Mouse (Mus musculus) adrenal gland, adult (tissue): ENCODE measurements around the gene Ndufs7.
"Not testable (repeated sequence)": the region's sequence is repeated elsewhere in the genome, so short reads cannot be mapped to it uniquely, and the experiment has no call there.

ENCODE experiments used
- DNase-seq, 2 experiments: peaks; one replicate each; pipeline ENCODE4 v3.0.0; 2022 to 2023; ENCODE audit warnings: low spot score in 1 of 2; ENCODE audit not compliant: inconsistent age in 2 of 2

The Ndufs7 gene

DNA sequence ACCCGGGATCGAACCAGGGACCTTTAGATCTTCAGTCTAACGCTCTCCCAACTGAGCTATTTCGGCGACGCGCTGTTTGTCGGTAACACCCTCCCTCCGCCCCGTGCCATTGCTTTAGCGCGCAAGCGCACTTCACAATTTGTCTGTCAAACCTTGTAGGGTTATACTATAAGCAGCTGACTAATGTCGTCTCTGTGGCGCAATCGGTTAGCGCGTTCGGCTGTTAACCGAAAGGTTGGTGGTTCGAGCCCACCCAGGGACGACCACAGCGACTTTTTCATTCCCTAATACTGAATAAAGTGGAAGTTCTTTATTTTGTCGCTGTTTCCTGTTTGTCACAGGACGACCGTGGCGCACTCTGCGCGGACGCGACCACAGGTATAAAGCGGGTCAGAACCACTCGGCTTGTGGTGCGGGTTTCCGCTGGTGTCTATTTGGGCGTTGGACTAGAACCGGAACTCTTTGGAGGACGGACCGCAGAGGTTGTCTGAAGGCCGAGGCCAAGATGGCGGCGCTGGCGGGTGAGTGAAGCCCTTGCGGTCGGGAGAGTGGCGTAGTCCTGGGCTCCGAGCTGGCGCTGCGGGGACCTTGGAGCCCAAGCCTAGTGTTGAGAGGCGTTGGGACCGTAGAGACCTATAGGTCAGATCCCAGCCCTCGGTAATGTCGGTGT lies at the start of gene Ndufs7:
Gene Ndufs7, plus strand, starts transcription at position 151 of the 670 bp plus-strand sequence.
- peak; percentile 96 to 100 for DNase-seq

DNA sequence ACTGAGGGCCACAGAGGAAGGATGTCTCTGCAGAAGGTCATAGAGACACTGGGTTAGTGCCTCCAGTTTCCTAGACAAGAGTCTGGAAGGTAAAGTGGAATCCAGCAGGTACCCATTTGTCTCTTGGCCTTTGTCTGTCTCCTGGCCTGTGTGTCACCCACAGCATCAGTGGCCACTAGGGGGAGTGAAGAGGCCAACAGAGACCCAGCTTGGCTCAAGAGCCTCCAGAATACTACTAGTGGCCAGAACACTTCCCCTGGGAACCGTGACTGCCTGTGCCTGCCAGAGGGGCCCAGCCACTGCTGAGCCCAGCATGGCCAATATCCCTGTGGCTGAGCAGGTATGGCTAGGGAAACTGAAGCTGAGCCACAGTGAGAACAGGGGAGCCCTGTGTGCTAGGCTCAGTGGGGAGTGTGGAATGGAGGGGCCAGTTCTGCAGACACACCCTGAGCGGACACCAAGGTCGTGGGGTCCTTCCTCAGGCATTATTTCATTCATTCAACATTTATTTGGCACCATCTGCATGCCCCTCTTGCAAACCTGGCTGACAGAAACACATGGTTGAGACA lies 49.4 kb upstream of the Ndufs7 start:
- peak; percentile 79 to 94 for DNase-seq

DNA sequence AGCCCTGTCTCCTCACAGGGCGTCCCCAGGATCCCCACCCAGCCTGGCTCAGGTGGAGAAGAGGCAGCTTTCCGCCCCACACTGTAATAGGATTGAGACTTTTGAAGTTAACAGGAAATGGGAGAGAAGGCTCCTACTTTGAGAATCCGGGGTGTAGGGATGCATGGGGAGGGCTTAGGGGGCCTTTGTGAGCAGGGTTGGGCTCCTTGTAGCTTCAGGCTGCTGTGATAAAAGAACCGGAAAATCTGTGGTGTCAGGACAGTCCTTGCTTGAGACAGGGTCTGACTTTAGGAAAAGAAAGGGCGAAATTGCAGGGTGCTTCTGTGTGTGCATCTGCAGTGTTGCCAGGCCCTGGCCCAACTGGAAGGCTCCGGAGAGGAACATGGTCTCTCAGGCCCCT lies 48.4 kb upstream of the Ndufs7 start:
- no peak for DNase-seq

DNA sequence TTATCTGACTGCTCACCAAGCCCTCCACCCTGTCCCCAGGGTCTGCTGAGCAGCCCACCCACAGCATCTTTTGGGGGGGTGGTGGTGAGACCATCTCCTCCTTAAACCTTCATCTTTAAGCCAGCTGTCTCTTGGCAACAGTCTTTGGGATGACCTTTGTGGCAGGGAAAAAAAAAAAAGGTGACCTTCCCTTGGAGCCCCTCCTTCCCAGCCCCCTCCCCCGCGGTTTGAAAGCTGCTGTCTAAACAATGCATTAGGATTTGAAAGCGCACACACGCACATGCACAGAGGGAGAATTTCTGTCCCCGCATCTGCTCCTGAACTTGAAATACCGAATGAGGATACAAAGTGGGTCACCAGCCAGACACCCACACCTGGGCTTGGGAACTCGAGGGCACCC lies 44.9 kb upstream of the Ndufs7 start:
- DNase-seq, result no peak

DNA sequence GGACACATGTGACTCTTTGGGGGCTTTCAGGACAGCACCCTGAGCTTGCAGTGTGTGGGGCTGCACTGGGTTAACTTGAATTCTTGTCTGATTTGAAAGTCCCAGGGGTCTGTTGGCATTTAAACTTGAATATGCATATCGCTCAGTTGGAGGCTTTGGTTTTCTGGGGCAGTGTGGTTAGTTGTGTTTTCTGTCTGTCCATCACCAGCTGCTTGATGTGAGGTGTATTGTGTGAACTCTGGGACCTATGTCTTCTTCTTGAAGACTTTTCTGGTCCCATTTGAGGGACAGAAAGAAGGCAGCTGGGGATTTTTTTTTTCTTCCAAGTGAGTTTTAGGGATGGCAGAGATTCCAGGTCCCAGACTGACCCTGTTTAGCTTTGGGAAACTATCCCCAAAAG lies 41.7 kb upstream of the Ndufs7 start:
- DNase-seq, result no peak

DNA sequence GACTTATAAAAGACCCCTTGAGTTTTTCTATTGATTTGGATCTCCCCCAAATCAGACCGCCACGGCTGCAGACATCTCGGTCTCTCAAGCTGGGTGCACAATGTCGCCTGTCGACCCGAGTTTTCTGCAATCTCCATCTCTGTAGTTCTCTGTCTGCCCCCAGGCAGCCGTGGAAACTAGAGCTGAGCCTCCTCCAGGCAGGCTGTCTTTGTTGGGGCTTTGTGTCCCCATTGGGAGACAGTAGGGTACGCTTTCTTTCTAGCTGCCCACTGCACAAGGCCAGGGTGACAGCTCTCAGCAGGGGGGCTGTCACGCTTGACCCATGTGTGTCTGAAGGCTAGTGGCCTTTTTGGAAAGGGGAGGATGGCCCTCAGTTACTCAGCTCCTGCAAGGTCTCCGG lies 41.2 kb upstream of the Ndufs7 start:
- no peak for DNase-seq

DNA sequence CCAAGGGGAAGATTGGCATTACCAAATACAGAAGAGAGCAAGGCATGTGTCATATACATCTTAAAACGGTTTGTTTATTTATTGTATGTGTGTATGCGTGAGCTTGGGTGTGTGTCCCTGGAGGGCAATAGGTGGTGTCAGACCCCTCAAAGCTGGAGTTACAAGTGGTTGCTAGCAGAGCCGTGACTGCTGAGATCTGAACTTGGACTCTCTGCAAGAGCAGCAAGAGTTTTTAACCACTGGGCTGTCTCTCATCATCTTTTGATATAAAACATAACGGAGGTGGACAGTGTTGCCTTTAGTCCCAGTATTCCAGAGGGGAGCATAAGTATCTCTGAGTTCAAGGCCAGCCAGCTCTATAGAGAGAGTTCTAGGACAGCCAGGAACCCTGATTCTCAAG lies 40.7 kb upstream of the Ndufs7 start:
- DNase-seq, result no peak

DNA sequence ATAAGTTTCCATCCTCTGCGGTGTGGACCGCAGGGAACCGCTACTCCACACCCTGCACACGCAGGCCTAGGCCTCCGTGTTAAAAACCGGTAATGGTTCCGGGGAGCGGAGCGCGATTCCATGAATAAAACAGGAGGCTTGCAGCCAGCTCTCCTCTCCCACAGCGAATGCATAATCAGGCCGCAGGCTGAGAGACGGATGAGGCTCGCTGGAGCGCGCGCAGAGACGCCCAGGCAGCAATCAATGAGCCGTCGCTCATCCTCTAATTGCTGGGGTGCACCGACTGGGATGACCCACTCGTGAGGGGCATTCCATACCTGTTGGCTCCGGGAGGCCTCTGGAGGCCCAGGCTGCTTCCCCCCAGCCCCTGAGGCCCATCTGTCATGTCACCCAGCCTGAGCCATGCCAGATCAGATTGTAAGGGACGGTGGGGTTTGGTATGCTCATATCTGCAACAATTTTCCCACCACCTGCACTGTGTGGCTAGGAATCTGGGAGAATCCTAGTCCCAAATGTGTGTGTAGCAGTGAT lies 40.0 kb upstream of the Ndufs7 start:
- DNase-seq, result no peak

DNA sequence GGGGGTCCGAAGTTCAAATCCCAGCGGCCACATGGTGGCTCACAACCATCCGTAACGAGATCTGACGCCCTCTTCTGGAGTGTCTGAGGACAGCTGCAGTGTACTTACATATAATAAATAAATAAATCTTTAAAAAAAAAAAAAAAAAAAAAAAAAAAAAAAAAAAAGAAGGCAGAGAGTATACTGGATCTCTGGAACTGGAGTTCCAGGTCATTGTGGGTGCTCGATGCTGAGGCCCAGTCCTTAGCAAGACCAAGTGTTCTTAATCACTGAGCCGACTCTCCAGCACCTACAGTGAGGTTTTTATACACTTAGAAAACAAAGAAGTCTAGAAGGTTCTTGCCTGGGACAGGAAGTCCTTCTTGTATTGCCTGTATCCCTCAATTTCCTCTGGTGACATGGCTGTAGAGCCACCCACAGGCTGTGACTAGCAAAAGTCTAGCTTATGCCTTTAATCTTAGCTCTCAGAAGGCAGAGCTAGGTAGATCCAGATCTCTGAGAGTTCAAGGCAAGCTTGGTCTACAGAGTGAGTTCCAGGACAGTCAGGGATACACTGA lies 37.3 kb upstream of the Ndufs7 start:
- DNase-seq, result not testable (repeated sequence)

DNA sequence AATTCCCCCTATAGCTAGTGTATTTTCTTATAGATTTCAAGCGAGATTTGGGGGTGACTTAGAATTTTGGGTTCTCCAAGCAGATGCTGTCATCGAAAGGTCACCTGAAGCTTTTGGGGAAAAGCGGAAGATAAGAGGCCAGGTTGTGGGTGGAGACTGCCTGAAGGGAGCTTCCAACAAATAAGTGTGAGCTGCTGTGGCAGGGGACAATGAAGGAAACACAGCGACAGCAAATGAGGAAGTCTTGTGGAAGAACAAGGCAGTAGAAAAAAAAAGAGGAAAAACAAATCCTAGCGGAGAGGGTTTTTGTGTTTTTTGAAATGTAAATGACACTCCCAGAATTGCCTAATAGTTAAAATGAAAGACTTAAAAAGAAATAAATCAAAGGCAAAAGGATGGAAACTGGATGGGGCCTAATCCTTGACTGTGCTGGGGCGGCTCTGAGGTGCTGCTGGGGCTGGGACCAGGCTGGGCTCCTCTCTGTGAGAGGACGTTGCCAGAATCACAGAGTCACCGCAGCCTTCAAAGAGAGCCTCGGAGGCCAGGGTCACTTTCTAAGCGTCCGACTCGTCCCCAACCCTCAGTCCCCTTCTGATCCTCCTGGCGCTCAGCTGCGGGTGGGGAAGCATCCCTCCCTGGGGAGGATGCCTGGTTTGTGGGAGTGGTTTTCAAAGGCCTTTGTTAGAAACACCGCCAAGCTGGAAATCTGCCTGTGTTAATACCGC lies 33.7 kb upstream of the Ndufs7 start:
- no peak for DNase-seq

DNA sequence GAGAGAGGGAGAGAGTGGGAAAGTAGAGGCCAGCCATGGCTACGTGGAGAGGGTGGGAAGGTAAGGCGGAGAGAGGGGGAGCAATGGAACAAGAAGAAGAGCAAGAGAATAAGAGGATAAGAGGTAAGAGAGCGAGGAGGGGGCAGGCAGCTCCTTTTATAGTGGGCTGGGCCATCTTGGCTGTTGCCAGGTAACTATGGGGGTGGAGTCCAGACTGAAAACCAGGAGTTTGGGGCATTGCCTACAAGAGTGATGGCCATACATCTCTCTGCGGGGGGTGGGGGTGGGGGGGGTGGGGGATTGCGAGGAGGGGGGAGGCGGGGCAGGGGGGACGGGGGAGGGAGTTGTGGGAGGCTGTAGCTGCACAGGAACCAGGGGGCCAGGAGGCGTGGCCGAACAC lies 28.2 kb upstream of the Ndufs7 start:
- DNase-seq, result no peak

DNA sequence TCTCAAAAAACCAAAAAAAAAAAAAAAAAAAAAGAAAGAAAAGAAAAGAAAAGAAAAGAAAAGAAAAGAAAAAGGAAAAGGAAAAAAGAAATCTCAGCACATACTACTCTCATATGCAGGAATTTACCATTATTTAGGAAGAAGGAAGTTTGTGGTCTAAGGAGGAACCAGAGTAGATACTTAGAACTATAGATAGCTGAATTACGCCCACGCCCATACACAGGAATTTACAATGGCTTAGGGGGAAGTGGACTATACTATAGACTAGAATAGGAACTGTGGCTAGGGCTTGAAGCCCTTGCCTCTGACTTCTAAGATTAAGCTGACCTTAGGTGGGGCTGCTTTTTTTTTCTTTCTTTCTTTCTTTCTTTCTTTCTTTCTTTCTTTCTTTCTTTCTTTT lies 25.8 kb upstream of the Ndufs7 start:
- not testable (repeated sequence) for DNase-seq

DNA sequence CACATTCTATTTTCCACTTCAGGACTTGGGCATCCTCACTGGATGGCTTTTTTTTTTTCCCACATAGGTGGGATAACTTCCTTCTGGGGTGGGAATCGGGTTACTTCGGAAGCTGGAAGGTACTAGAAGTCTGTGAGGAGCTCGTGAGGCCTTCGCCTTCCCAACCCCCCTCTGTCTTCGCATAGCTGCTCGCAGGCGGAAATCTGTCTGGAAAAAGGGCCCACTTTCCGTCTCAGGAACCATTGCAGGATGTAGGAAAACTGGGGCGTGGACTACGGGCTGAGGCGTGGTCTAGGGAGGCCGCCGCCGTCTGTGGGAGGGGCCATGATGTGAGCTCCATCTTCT lies 22.9 kb upstream of the Ndufs7 start:
- no peak for DNase-seq

DNA sequence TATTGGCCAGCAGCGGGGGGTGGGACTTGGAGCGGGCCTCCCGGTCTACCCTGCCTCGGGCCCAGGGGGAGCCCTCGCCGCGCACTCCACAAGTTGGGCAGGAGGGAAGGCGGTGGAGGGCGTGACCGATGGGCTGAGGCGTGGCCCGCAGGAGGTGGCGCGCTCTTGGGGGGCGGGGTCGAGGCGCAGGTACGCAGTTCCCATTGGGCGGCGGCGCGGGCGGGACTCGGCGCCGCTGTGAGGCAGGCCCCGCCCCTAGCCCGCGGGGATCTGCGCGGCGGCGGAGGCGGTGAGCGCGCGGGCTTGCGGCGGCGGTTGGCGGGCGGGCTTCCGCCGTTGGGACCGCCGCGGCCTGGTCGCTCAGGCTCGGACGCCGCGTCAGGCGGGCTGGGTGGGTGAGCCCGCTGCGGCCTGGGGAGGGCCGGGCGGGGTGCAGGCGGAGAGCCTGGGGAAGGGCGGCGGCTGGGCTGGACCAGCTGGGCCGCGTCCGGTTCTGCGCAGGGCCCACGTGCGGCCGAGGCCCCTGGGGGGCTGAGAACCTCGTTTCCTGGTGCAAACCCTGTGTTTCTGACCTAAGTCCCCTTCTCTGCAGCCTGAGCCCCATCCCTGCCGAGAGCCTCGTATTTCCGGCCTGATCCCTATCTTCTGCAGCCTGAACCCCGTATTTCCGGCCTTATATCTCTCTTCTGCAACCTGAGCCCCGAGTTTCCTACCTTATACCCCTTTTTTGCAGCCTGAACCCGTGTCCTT lies 22.3 kb upstream of the Ndufs7 start, which contains the start of gene Mum1:
Gene Mum1, plus strand, starts transcription at position 19 of the 750 bp plus-strand sequence.
- DNase-seq, result peak; percentile 100

DNA sequence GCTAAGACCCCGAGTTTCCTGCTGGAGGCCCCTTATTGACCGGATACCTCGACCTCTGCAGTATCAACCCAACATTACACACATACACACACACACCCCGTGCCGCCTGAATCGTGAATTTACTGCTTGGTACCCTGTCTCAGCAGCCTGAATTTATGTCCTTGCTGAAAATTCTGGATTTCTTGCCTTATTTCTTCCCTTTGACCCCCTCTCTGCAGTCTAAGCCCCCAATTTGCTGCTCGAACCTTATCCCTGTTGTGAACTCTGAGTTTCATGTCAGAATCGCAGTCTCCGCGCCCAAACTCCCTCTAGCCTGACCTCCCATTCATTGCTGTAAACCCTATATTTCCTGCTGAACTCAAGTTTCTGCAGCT lies 21.8 kb upstream of the Ndufs7 start:
- DNase-seq, result no peak

DNA sequence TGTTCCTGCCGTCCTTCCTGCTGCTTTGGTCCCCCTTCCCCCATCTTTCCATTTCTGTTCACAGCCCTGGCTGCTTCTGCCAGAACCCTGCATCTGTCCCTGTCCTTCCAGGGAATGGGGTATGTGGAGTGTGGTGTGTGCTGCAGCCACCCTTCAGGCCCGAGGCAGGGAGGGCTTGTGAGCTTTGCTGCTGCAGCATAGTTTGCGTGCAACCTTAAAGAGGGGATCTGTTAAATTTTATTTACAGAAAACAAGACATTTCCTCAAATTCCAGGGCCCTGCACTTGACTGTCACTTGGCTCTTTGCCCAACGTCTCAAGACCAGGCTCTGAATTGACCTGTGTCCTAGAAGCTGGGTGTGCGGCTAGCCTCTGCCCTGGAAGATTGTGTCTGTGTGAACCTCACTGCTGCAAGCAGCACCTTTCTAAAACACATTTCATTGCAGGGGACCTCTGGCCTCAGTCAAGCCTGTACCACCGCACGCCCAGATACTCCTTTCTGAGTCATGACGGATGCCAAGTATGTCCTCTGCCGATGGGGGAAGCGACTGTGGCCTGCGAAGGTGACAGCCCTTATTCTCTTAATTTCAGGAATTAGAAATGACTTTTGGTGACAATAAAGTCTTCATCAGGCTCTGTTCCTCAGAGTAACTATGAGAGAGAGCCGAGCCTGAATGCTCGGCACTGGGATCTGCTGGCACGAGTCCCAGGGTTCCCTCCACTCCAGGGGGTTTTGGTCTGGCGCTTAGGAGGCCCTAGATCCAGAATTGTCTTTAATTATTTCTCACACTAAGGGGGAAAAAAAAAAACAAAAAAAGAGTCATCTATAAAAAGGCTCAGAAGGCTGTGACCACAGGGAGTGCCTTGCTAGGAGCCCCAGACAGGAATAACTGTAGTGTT lies 20.8 kb upstream of the Ndufs7 start:
- DNase-seq, result peak in 1 of 2 experiments; percentile 54

DNA sequence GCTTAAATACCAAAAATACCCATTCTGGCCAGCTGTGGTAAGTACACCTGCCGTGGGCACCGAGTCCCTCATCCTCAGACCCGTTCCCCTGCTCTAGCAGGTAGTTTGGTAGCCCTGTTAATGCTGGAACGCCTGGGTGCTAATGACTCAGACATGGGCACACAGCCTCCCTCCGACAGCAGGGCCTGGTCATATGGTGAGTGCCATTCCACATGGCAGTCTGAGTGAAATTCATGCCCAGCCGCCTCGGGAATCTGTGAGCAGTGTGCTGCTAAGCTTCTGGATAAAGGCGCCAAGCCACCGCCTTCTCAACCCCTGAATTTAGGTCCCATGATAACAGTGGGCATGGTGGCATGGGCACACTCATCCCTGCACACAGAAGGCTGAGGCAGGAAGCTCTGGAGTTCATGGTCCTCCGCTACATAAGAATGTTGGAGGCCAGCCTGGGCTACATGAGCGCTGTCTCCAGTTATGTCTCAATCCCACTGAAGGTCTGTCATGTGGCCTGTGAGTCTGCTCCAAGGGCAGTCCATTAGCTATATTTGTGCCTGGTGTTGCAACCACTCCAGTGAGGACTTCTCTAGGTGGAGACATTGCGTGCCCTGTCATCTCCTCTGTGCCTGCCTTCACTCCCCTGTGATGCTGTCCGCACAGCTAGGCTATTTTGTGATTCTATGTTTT lies 12.6 kb upstream of the Ndufs7 start:
- no peak for DNase-seq

DNA sequence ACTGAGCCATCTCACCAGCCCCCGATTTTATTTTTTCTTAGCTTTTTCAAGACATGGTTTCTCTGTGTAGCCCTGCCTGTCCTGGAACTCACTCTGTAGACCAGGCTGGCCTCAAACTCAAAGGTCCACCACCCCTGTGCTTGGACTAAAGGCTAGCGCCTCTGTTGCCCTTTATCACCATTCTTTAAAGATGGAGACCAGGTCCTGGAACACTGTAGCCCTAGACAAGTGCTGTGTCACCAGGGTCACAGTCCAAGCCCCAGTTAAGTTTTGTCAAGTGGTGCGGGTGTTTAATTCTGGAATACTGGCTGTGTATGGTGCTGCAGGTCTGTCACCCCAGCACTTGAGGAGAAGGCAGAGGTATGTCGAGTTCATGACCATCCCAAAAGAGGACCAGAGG lies 11.9 kb upstream of the Ndufs7 start:
- DNase-seq, result no peak

DNA sequence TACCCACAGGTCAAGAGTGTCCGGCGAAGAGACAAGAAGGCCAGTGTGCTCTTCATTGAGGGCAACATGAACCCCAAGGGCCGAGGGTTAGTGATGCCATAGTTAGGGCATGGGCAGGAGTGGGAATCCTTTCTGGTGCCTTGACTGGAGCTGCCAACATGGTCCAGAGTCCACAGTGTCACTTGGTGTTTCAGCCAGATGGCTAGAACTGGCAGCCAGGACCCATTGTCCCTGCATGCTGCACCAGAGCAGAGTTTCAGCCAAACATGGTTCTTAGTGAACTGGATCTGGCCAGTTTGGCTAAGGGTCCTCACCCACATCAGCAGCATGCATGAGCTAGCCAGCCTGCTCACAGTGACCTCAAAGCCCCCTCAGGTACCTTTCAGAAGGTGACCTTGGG lies 10.6 kb upstream of the Ndufs7 start:
- DNase-seq, result peak in 1 of 2 experiments; percentile 4

DNA sequence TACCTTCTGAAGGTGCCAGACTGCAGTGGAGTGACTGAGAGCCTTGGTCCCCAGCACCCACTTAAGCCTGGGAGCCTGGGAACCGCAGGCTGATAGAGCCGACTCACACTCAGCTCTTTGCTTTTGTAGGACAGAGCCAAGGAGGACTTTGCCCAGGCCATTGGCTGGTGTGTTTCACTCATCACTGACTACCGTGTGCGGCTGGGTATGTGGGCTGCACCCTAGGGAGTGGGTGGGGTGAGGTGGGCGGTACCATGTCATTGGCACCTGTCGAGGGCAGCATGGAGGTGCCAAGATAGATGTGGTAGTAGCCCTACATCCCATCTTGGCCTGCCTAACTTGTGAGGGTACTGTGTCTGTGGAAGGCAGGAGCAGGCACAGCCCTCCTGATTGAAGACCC lies 9.1 kb upstream of the Ndufs7 start:
- DNase-seq, result no peak
